Mouse (Mus musculus) midbrain, embryonic 12.5 days (tissue): Measurements from ENCODE around the gene Clcn6. TPM values are rescaled to one million over a fixed set of nuclear protein-coding genes. Genes with fewer than 3 reads are reported as not detected.

ENCODE experiments used
- ATAC-seq: fragments of 200-750 bp; cut with Nextera tagmentation; 2 replicates; pipeline ENCODE4 v1.8.0; 2017; ENCODE audit warnings: low read depth, moderate TSS enrichment, moderate library complexity; ENCODE audit not compliant: low FRiP score
- H3K27ac ChIP-seq: fragments of 300-500 bp; sonication (generic); replicated peaks from 2 replicates; pipeline ENCODE4 v1.5.1; 2016; ENCODE audit warnings: mild to moderate bottlenecking
- H3K27me3 ChIP-seq: fragments of 300-500 bp; sonication (generic); 2 replicates; pipeline ENCODE4 v1.6.1; 2016; ENCODE audit warnings: mild to moderate bottlenecking
- H3K36me3 ChIP-seq: fragments of 300-500 bp; sonication (generic); 2 replicates; pipeline ENCODE4 v1.6.1; 2016
- H3K4me1 ChIP-seq: fragments of 300-500 bp; sonication (generic); 2 replicates; pipeline ENCODE4 v1.6.1; 2016
- H3K4me2 ChIP-seq: fragments of 300-500 bp; sonication (generic); replicated peaks from 2 replicates; pipeline ENCODE4 v1.6.1; 2016; ENCODE audit warnings: mild to moderate bottlenecking, moderate library complexity
- H3K4me3 ChIP-seq: fragments of 300-500 bp; sonication (generic); 2 replicates; pipeline ENCODE4 v1.5.1; 2016; ENCODE audit warnings: mild to moderate bottlenecking
- H3K9ac ChIP-seq: fragments of 300-500 bp; sonication (generic); replicated peaks from 2 replicates; pipeline ENCODE4 v1.6.1; 2016; ENCODE audit warnings: mild to moderate bottlenecking, moderate library complexity
- H3K9me3 ChIP-seq: fragments of 300-500 bp; sonication (generic); 2 replicates; pipeline ENCODE4 v1.6.1; 2016; ENCODE audit warnings: mild to moderate bottlenecking
- WGBS: fragments of 180-500 bp; shearing (Covaris S2); methylation state at CpG from one replicate; pipeline ENCODE4 v1.1.7; 2016; 5-methylcytosine and 5-hydroxymethylcytosine counted together
- polyA plus RNA-seq: library from polyadenylated mRNA; unstranded; fragments of >200 nt; fragmentation: Nextera tagmentation; extraction: Ambion mirVana; gene quantifications from 2 replicates; pipeline ENCODE4 v1.2.1, GENCODE M21; 2016

Clcn6 gene
- polyA plus RNA-seq, 1 experiment from 2014 or later = 26.9 TPM

DNA sequence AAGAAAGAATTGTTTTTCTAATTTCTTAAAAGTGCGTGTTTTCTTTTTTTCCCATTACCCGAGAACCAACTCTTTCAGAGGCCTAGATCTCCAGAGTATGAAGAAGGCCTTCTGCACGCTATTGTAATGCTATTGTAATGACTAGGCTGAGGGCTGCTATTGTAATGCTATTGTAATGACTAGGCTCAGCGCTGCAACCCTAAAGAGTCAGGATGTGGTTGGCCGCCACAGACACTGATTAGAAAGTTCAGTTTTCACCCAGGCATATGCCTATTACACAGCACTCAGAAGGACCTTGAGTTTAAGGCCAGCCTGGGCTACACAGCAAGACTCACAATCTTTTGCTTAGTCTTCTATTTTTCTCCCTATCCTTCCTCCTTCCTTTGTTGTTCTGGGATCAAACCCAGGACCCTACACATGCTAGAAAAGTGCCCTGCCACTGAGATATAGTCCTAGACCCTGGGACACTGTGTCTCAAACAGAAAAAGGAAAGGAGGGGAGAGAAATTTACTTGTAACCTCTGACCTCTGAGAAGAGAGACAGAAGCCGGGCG is 4.7 kb downstream of the Clcn6 start:
- no peak for ATAC-seq
- Histone ChIP-seq H3K36me3 (peaks cover 43% of the 10 kb centered on the region), H3K4me2 (no peak overlapping the region), H3K4me3 (no peak overlapping the region), H3K27me3 (no peaks in the 10 kb centered on the region), H3K27ac (no peak overlapping the region), H3K4me1 (peaks cover 16% of the 10 kb centered on the region), H3K9ac (no peak overlapping the region), H3K9me3 (no peaks in the 10 kb centered on the region)
- WGBS = 67% methylated on average over 7 of the region's 7 CpGs

DNA sequence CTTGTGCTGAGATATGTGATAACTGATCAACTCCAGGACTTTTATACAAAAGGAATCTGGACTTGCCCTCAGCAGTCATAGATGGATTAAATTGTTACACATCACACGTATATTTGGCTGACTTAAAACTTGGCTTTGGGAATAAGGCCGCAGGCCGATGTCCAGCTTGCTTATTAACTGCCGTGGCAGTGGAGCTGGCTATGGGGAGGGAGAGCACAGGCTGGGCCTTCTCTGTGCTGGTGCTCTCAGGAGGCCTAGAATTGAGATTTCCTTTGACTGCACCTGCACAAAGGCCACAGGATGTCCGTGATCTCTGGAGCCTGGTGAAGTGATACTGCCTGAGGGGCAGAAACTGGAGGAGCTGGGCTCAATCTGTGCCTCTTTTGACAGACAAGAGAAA is 8.1 kb downstream of the Clcn6 start:
- 91% methylated on average over 5 of the region's 5 CpGs for WGBS

DNA sequence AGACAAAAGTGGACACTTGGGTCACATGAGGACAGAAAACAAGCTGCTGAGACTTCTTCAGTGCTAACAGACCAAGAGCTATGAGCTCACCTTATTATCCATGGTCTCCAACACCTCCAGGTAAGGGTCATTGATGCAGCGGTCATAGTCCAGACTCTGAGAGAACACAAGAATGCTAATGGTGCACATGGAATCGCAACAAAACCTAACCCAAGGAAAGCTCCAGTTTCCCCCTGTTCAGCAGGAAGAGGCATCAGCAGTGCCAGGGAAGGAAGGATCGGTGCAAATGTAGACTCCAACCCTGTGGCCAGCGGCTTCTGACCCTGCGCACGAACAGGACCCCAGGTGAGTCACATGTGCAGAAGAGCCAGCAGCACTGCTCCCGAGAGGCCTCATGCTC is 9.3 kb downstream of the Clcn6 start:
- no peaks in the 10 kb centered on the region for H3K9me3 ChIP-seq
- H3K9ac ChIP-seq = no peak overlapping the region
- H3K4me1 ChIP-seq = no peaks in the 10 kb centered on the region
- 95% methylated on average over 7 of the region's 7 CpGs for WGBS
- no peaks in the 10 kb centered on the region for H3K27me3 ChIP-seq
- no peak overlapping the region for H3K4me3 ChIP-seq
- H3K27ac ChIP-seq = no peak overlapping the region
- no peak for ATAC-seq
- H3K36me3 ChIP-seq = peaks cover 66% of the 10 kb centered on the region
- no peak overlapping the region for H3K4me2 ChIP-seq

More for the DNA sequence above, 8.1 kb downstream of the Clcn6 start:
- Histone ChIP-seq H3K27me3 (no peaks in the 10 kb centered on the region), H3K4me3 (no peak overlapping the region), H3K4me1 (peaks cover 6% of the 10 kb centered on the region; the same call in 1 of the 2 replicates), H3K9me3 (no peaks in the 10 kb centered on the region), H3K27ac (no peak overlapping the region), H3K36me3 (peaks cover 64% of the 10 kb centered on the region), H3K9ac (no peak overlapping the region), H3K4me2 (no peak overlapping the region)
- ATAC-seq = no peak

DNA sequence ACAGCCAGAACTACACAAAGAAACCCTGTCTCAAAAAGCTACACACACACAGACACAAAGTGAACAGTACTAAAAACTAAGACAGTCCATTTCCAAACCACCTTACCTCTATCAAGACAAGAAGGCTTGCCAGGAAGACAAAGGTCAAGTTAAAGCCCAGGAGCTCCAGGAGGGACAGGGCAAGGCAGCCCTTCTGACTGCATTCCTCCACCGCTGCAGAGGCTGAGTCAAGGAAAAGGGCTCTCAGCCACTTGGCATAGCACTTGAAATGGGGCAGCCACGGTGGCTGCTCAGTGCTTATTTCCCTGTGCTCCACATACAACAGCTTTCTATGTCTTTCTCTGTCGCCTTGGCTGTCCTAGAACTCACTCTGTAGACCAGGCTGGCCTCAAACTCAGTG is 14.6 kb downstream of the Clcn6 start:
- no peak overlapping the region for H3K4me3 ChIP-seq
- peaks cover 94% of the 10 kb centered on the region for H3K36me3 ChIP-seq
- H3K27me3 ChIP-seq = no peaks in the 10 kb centered on the region
- H3K9me3 ChIP-seq = no peaks in the 10 kb centered on the region
- no peak overlapping the region for H3K9ac ChIP-seq
- peaks cover 1% of the 10 kb centered on the region; the same call in 1 of the 2 replicates for H3K4me1 ChIP-seq
- ATAC-seq = no peak
- H3K27ac ChIP-seq = no peak overlapping the region
- 90% methylated on average over 3 of the region's 3 CpGs for WGBS
- no peak overlapping the region for H3K4me2 ChIP-seq

DNA sequence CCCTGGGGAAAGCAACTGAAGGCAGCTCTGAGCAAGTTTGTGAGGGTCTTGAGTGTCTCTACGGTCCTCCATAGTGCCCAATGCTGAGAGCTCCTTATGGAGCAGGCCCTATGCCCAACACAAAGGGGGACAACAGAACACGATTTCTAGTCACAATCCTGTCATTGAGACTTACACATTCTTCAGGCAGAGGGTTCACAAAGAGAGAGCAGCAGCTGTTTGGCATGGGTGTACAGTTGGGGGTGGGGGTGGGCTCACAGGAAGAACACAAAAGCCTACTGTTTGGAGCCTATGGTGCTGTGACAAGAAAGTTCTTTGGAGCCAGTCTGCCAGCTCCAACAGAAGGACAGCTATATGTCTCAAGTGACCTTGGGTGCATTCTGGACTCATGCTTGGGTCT is 20.2 kb downstream of the Clcn6 start:
- H3K27ac ChIP-seq = peak overlapping the region; percentile 52
- peaks cover 98% of the 10 kb centered on the region for H3K36me3 ChIP-seq
- peaks cover 9% of the 10 kb centered on the region for H3K4me1 ChIP-seq
- no peak overlapping the region for H3K4me3 ChIP-seq
- no peaks in the 10 kb centered on the region for H3K27me3 ChIP-seq
- H3K9me3 ChIP-seq = no peaks in the 10 kb centered on the region
- ATAC-seq = peak; percentile 51
- no peak overlapping the region for H3K4me2 ChIP-seq
- H3K9ac ChIP-seq = no peak overlapping the region
- WGBS = 64% methylated on average over 2 of the region's 2 CpGs

DNA sequence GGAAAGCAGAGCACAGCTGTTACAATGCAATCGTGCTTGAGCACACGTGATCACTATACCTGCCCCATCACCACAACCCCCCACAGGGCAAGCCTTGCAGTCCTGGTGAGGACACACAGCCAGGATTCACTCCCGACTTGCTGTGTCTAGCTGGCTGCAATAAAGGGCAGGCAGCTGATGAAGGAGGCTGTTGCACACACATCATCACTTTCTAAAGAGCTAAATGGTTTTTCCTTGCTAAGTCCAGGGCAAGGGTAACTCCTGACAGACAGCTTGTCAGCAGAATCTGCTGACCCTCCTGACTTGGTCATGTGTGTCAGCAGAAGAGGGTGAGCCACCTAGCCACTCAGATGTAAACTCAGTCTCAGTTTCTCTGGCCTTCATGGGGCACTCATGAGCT is 21.6 kb downstream of the Clcn6 start:
- 87% methylated on average over 3 of the region's 3 CpGs for WGBS
- Histone ChIP-seq H3K27ac (no peak overlapping the region), H3K4me2 (no peak overlapping the region), H3K9me3 (no peaks in the 10 kb centered on the region), H3K4me1 (peaks cover 9% of the 10 kb centered on the region), H3K9ac (no peak overlapping the region), H3K27me3 (no peaks in the 10 kb centered on the region), H3K36me3 (peaks cover 98% of the 10 kb centered on the region), H3K4me3 (no peak overlapping the region)
- no peak for ATAC-seq

DNA sequence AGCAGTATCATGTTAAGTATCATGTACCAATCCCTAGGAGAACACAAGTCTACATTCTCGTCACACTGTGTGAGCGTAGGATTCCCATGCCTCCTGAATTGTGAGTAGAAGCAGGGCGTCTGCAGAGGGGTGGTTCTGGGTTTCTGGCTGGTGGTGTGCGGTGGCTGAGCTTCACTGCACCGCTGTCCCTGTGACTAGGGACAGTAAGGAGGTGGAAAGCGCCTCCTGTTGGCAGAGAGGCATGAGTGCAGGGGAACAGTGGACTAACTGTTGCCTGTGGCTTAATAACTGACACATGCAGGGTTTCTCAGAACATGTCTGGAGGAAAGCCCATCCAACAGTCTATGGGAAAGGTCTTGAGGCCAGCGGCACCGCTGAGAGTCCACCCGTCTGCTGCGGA is 23.2 kb downstream of the Clcn6 start:
- H3K36me3 ChIP-seq = peaks cover 99% of the 10 kb centered on the region
- WGBS = 83% methylated on average over 10 of the region's 10 CpGs

DNA sequence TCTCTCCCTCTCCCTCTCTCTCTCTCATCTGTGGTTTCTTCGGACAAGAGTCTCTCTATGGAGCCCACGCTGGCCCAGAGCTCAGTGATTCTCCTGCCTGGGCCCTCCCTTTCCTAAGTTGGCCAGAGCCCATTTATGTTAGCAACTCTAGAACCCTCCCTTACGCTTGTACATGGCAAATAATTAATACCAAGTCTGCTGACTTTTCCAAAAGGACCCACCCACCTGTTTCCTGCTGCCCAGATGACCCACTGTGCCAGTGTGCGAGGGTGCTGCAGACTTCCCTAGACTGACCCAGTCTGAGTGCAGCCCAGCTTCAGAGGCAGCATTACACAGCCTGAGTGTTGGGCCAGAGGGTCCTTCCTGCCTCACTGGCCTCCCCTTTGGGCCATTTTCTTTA is 26.4 kb downstream of the Clcn6 start:
- no peak overlapping the region for H3K4me3 ChIP-seq
- no peak overlapping the region for H3K9ac ChIP-seq
- no peak for ATAC-seq
- H3K4me2 ChIP-seq = no peak overlapping the region
- H3K4me1 ChIP-seq = no peaks in the 10 kb centered on the region
- peaks cover 99% of the 10 kb centered on the region for H3K36me3 ChIP-seq
- no peak overlapping the region for H3K27ac ChIP-seq
- 91% methylated on average over 4 of the region's 4 CpGs for WGBS
- no peaks in the 10 kb centered on the region for H3K9me3 ChIP-seq
- no peaks in the 10 kb centered on the region for H3K27me3 ChIP-seq

More for the DNA sequence above, 23.2 kb downstream of the Clcn6 start:
- no peaks in the 10 kb centered on the region for H3K9me3 ChIP-seq
- peaks cover 9% of the 10 kb centered on the region for H3K4me1 ChIP-seq
- no peak for ATAC-seq
- H3K9ac ChIP-seq = no peak overlapping the region
- no peaks in the 10 kb centered on the region for H3K27me3 ChIP-seq
- no peak overlapping the region for H3K27ac ChIP-seq
- H3K4me2 ChIP-seq = no peak overlapping the region
- H3K4me3 ChIP-seq = no peak overlapping the region

DNA sequence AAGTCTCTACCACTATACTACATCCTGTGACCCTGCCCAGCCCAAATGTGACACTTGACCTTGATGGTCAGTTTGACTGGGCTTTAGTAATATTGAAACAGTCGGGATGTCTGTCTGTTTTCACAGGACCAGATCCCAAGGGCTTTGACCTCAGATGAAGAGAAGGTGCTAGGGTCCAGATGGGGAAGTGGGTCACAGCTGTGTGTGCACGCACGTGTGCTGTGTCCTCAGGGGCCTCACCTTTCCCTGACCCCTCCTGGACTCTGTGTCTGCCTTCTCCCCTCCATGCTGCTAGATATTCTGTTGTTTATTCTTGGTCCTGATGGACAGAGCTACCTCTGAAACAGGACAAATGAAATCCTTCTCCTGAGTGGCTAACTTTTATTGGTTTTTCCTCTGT is 27.3 kb downstream of the Clcn6 start:
- Histone ChIP-seq H3K4me2 (no peak overlapping the region), H3K27me3 (no peaks in the 10 kb centered on the region), H3K4me1 (no peaks in the 10 kb centered on the region), H3K9me3 (no peaks in the 10 kb centered on the region), H3K4me3 (no peak overlapping the region), H3K36me3 (peaks cover 99% of the 10 kb centered on the region), H3K27ac (no peak overlapping the region), H3K9ac (no peak overlapping the region)
- WGBS = 85% methylated on average over 3 of the region's 3 CpGs
- ATAC-seq = no peak

DNA sequence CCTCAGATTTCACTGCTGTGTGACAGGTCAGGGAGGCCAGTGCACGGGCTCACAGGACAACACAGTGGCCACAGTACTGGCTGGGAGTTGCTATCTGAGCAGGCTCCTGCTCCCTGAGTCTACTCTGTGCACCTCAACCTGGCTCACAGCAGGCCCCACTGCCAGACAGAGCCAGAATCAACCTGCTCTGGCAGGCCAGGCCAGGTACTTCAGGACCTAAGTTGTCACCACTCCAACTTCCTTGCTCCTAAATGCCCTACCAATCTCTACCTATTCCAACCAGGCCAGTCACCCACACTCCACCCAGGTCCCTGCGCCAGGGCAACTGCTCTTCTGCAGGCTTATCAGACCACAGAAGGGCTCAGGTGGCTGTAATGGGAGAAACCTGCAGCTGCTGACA is 29.0 kb downstream of the Clcn6 start:
- H3K4me3 ChIP-seq = no peak overlapping the region
- no peak for ATAC-seq
- 94% methylated on average over 2 of the region's 2 CpGs for WGBS

DNA sequence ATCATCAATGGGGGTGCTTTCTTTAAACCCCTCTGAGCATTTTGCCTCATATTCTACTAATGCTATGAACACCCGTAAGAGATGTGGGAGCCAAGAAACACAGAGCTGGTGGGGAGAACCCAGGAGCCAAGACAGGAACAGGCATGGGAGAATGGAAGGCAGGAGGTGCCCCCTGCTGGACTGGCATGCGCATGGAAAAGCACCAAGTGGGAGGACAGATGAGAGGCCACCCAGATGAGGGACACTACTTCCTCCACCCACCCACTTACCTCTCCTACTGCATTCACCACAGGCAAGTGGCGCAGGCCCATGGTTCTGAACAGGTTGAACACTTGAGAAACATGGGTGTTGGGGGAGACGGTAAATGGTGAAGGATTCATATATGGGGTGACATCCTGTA is 30.2 kb downstream of the Clcn6 start:
- Histone ChIP-seq H3K9me3 (no peaks in the 10 kb centered on the region), H3K27me3 (no peaks in the 10 kb centered on the region), H3K4me3 (no peak overlapping the region), H3K27ac (no peak overlapping the region), H3K4me2 (no peak overlapping the region), H3K36me3 (peaks cover 100% of the 10 kb centered on the region), H3K9ac (no peak overlapping the region), H3K4me1 (no peaks in the 10 kb centered on the region)
- 87% methylated on average over 4 of the region's 4 CpGs for WGBS
- no peak for ATAC-seq

More for the DNA sequence above, 29.0 kb downstream of the Clcn6 start:
- Histone ChIP-seq H3K36me3 (peaks cover 100% of the 10 kb centered on the region), H3K27me3 (no peaks in the 10 kb centered on the region), H3K4me1 (no peaks in the 10 kb centered on the region), H3K9me3 (no peaks in the 10 kb centered on the region), H3K27ac (no peak overlapping the region), H3K4me2 (no peak overlapping the region), H3K9ac (no peak overlapping the region)

DNA sequence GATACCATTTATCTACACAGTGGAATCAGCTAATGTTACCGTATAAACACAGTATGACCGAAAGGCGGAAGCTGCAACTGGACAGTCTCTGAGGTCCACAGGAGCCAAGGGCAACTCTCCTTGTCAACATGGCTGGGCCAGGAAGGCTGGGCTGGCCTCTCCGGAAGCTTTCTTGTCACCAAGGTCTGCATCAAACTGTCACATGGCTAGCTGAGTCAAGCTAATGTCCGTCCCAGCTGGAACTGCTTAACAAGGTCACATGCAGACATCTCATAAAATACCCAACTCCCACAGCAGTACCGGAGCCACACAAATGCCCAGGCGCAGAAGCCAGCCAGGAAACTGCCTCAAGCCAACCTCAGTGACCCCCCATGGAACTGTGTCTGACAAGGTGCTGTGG is 34.3 kb downstream of the Clcn6 start:
- H3K4me1 ChIP-seq = peaks cover 17% of the 10 kb centered on the region; the same call in 1 of the 2 replicates
- peaks cover 67% of the 10 kb centered on the region for H3K36me3 ChIP-seq
- no peak overlapping the region for H3K4me2 ChIP-seq
- H3K4me3 ChIP-seq = no peak overlapping the region
- H3K27me3 ChIP-seq = no peaks in the 10 kb centered on the region
- no peak overlapping the region for H3K27ac ChIP-seq
- no peak overlapping the region for H3K9ac ChIP-seq
- WGBS = 89% methylated on average over 7 of the region's 7 CpGs
- H3K9me3 ChIP-seq = no peaks in the 10 kb centered on the region
- ATAC-seq = no peak

DNA sequence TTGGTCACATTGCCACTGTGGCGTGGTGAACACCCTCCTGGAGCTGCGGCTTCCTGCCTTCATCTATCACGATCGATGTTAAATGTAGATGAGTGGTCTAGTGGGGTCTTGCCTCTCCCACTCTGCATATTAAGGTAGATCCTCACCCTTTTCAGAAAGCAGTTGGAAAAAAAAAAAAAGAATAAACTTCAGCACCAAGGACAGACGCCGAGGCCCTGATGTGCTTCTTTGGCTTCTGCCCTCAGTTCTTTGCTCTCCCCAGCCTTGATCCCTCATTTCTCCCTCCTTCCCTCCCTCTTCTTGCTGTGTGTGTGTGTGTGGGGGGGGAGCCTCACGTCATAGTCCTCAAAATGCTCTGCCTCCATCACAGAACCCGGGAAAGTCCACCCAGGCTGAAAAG is 36.8 kb downstream of the Clcn6 start:
- ATAC-seq = no peak
- 48% methylated on average over 8 of the region's 8 CpGs for WGBS
- no peak overlapping the region for H3K4me2 ChIP-seq
- no peak overlapping the region for H3K4me3 ChIP-seq
- peak overlapping the region; percentile 59 for H3K27ac ChIP-seq
- no peak overlapping the region for H3K9ac ChIP-seq
- peaks cover 17% of the 10 kb centered on the region; the same call in 1 of the 2 replicates for H3K4me1 ChIP-seq
- peaks cover 42% of the 10 kb centered on the region for H3K36me3 ChIP-seq
- H3K27me3 ChIP-seq = no peaks in the 10 kb centered on the region
- H3K9me3 ChIP-seq = no peaks in the 10 kb centered on the region
